Mouse (Mus musculus): Measurements from ENCODE around the gene Sgsm1.
"Not testable (repeated sequence)": the region's sequence is repeated elsewhere in the genome, so short reads cannot be mapped to it uniquely, and the experiment has no call there.

The Sgsm1 gene

DNA sequence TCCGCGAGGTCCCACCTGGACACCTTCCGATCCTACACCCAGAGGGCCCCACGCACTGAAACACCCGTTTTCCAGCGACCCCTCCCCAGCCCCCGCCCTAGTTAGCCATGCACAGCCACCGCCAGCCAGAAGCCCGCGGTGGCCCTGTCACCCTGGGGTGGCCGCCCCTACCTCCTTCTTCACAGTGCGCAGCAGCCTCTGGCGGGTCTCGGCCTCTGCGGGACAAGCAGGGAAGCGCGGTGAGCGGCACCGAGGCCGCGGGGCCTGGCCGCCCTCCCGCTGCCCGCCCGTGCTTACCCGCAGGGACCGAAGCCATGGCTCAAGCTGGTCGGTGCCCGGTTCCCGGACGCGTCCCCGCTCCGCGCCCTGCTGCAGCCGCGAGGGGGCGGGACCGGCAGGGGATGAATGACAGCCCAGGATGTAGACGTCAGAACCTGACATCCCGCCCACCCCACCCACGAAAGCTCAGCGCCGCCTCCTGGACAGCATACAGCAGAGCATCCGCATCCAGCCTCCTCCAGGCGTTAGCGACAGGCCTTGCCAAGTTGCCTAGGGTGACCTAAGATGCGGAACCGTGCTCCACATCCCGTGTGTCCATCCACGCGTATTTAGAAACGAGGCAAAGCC, at the start of gene Sgsm1:
Sgsm1 (minus strand) TSS at position 410 of the 627 bp plus-strand sequence.
- peak; percentile 53 for DNase-seq (ENCODE audit: low read depth, low spot score)

GRCm38 (mm10) chr5:113358833-113359232, 48.2 kb upstream of the Sgsm1 start:
- no peak for DNase-seq (ENCODE audit: low read depth, low spot score)

DNA sequence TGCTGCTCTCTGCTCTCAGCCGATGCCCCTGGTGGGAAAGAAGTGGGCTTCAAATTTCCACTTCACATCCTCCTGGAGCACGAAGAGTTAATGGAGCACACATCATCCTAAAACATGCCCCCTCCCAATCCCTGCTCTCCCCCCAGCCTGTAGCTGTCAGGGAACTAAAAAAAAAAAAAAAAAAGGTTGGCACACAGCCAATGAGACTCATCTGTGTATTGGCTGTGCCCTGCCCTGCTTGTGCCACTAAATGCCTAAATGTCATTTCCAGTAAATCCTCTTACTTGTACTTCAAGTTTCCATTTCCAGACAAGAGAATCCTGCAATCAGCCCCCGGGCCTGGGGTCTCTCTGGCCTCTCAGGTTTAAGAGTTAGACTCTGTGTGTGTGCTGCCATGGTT, 47.1 kb upstream of the Sgsm1 start:
- DNase-seq (ENCODE audit: low read depth, low spot score), result no peak

GRCm38 (mm10) chr5:113357186-113357585, 46.6 kb upstream of the Sgsm1 start, which contains the start of gene Aym1:
TSS of gene Aym1 (plus strand) at chr5:113357294.
- no peak for DNase-seq (ENCODE audit: low read depth, low spot score)

DNA sequence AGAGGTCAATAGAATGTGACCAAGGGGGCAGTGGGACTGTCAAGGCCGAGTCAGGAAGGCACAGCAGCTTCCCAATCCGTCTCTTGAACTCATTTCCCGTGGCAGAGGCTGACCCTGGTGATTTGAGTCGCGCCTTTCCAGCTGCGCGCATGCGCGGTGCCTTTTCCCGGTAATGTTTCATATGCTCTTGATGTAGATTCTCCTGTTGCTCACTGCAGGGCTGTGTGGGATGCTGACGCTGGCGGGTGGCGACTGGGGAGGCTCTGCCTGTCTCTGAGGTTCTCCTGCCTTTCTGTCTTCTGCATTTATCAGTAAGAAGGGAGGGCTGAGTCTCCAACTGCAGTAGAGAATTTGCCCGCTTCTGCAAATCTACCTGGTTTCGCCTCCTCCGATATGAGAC, 43.7 kb upstream of the Sgsm1 start:
- DNase-seq (ENCODE audit: low read depth, low spot score), result no peak

DNA sequence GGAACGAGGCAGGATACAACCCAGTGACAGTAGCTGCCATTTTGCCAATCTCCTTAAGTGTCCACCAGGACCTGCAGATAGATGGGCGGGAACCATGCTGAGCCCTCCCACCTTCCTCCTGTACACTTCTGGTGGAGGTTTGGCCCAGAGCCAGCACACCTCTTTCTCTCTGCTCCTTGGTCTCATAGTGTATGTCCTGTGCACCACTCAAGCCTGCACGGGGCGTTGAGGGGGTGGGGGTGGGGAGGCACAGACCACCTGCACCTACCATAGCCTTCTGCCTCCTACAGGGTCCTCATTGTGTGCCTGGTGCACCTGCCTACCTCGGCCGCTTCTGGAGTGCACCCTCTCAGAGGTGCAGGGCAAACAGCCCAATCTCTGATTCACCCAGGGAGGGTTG, 42.0 kb upstream of the Sgsm1 start:
- DNase-seq (ENCODE audit: low read depth, low spot score), result no peak

- DNase-seq (ENCODE audit: low read depth, low spot score), result no peak
These were observed 41.2 kb upstream of the Sgsm1 start for GRCm38 (mm10) chr5:113351768-113352167.

- no peak for DNase-seq (ENCODE audit: low read depth, low spot score)
These were observed 39.2 kb upstream of the Sgsm1 start for GRCm38 (mm10) chr5:113349810-113350209.

- DNase-seq (ENCODE audit: low read depth, low spot score), result no peak
These were observed 38.6 kb upstream of the Sgsm1 start for GRCm38 (mm10) chr5:113349226-113349625.

DNA sequence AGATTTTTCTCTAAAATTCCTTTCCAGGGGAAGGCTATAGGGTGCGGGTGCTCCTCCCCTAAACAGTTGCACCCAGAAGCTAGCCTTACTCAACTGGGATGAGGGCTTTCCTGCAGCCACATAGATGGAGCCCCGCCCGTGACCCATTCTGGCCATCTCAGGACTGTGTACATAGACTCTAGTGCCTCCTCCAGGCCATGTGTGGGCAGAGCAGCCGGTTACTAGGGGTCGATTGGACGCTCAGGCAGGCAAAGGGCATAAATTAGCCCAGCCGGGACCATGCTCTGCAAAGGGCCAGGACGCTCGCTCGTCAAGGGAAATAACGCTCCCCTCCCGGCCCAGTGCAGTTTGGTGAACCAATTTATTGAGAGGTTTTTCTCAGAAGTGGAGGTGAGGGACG, 38.0 kb upstream of the Sgsm1 start:
- DNase-seq (ENCODE audit: low read depth, low spot score), result no peak

GRCm38 (mm10) chr5:113347593-113347992, 37.0 kb upstream of the Sgsm1 start:
- DNase-seq (ENCODE audit: low read depth, low spot score), result no peak

GRCm38 (mm10) chr5:113346651-113347050, 36.1 kb upstream of the Sgsm1 start:
- DNase-seq (ENCODE audit: low read depth, low spot score), result not testable (repeated sequence)

GRCm38 (mm10) chr5:113345781-113346180, 35.2 kb upstream of the Sgsm1 start:
- no peak for DNase-seq (ENCODE audit: low read depth, low spot score)

GRCm38 (mm10) chr5:113344635-113345386, 34.2 kb upstream of the Sgsm1 start:
- no peak for DNase-seq (ENCODE audit: low read depth, low spot score)

- no peak for DNase-seq (ENCODE audit: low read depth, low spot score)
These were observed 25.7 kb upstream of the Sgsm1 start for GRCm38 (mm10) chr5:113336281-113336680.

DNA sequence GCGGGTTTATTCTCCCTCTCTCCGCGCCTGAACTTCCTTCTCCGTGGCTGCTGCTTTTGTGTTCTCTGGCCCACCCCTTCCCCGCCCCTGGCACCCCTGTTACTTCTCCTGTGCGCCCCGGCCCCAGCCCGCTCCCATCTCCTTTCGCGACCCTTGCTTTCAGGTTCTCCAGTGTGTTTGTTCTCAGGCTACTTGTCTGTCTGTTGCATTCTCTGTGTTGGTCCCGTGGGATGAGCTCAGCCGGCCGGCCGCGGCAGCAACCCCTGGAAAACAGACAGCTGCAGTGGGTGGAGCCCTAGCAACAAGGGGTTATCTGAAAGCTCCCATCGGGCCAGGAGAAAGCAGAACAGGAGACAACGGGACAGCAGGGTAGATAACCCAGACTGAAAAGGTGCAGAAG, 25.1 kb upstream of the Sgsm1 start:
- DNase-seq (ENCODE audit: low read depth, low spot score), result no peak

GRCm38 (mm10) chr5:113334621-113335530, 24.3 kb upstream of the Sgsm1 start:
- no peak for DNase-seq (ENCODE audit: low read depth, low spot score)

- DNase-seq (ENCODE audit: low read depth, low spot score), result no peak
These were observed 22.3 kb upstream of the Sgsm1 start for GRCm38 (mm10) chr5:113332899-113333298.

- no peak for DNase-seq (ENCODE audit: low read depth, low spot score)
These were observed 21.7 kb upstream of the Sgsm1 start for GRCm38 (mm10) chr5:113332239-113332638.

DNA sequence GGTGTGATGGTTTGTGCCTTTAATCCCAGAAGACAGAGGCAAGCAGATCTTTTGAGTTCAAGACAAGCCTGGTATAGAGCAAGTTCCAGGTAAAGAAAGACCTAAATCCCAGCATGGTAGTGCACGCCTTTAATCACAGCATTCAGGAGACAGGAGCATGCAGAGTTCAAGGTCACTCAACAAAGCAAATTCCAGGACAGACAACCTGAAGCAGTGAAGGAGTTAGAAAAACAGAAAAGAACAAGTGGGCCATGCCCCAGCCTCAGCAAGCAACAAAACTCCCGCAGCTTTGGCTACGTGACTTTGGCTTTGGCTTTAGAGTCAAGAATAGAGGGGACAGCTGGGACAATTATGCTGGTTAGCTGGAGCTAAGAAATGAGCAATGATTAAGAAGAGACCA, 19.6 kb upstream of the Sgsm1 start:
- no peak for DNase-seq (ENCODE audit: low read depth, low spot score)

DNA sequence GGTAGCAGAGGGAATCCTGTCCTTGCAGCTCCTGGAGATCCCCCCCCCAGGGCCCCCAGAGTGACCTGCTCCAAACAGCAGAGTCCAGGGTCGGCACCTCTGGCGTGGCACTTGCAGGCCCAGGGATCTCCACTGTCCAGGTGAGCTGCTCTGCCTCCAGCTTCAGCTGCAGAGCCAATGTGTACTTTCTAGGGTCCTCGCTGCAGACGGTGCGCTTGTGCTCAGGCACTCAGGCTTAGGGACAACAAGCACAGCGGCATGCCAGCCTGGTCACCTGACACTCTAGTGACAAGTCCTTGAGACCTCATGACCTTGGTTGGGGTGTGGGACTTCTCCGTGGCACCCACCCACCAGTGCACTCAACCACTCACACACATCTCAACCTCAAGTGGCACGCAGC, 18.9 kb upstream of the Sgsm1 start:
- DNase-seq (ENCODE audit: low read depth, low spot score), result no peak

Data from retina, adult 2 months (tissue).